Mouse (Mus musculus): ENCODE data around the gene Oaf.

The Oaf gene

DNA sequence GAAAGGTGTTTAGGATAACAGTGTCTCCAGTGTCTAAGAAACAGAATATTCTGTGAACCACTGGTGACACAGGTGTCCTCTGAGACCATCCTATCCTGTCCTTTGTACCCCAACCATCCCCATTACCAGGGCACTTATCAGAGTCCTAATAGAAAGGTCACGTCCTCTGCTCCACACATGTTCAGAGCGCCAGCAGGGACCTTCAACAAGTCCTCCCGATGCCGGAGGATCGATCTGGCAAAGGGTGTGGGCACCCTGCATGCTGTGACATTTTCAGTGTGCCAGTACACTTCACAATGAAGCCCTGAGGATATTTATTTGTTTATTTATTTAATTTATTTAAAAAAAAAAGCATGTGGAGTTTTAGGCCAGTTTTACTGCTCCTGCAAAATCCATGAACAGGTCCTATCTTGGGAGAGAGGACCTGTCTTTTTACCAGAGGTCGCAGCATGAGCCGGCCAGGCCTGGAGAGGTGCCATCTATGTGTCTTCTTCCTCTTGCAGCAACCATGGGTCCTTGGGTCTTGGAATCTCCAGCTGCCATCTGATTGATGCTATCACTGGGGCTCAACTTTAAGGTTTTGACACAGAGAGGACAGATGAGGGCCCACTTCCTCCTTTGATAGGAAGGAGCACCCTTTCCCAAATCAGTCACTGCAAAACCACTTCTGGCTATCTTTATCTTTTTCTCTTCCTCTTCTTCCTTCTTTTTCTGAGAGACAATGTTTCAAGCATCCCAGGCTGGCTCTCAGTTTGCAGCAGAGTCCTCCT is 6.3 kb upstream of the Oaf start:
- in situ Hi-C loops (cut with MboI; ENCODE audit: unreplicated experiment in 2 of 2) = no loop called here

DNA sequence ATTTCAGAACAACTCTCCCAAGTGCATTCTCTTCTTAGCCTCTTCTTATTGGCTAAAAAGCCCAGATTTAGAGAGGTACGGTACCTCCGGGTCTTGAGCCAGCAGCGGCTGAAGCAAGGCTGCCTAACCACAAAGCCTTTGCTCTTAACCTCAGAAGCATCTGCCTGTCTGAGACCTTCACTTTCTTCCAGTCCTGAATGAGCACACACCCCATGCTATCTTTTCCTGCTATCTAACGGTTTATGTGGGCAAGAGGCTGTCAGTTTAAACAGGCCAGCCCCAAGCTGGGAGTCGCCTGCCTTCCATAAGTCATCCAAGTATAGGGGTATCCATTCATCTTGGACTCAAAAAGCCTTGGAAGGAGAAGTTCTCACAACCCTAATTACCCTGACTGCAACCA is 2.7 kb upstream of the Oaf start:
- in situ Hi-C loops (cut with MboI; ENCODE audit: unreplicated experiment in 2 of 2) = no loop called here

DNA sequence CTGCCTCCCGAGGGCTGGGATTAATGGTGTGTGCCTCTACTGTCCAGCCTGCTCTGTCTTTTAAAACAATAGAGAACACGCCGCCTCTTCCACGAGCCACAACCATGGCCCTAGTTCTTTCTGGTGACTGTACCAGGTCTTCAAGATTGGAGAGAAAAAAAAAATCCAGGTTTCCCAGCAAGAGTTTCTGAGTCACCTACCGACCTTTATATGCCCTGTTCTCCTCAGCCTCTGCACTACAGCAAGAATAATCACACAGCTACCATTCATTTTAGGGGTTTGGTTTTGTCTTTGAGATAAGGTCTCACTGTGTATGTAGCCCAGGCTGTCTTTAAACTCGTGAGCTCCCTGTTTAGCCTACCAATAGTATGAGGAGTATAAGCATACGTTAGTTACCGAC is 2.3 kb upstream of the Oaf start:
- in situ Hi-C loops (cut with MboI; ENCODE audit: unreplicated experiment in 2 of 2) = no loop called here

DNA sequence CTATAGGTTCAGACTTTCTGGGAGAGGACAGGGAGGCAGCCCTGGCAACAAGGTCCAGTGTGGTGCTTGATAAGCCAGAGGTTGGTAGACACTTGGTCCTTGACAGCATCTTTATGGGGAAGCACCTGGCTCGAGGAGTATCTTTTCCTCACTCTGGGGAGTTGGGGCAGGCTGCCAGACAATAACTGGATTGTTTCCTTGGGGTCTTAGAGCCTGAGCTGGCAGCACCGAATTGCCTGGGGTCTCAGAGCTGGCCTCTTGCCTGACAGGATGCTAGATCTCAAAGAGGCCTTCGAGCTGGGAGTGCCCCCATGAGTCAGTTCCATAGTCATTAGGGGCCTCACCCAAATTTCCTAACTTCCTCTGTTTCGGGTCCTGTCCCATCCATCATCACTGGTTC is 1.6 kb upstream of the Oaf start:
- in situ Hi-C loops (cut with MboI; ENCODE audit: unreplicated experiment in 2 of 2) = no loop called here

DNA sequence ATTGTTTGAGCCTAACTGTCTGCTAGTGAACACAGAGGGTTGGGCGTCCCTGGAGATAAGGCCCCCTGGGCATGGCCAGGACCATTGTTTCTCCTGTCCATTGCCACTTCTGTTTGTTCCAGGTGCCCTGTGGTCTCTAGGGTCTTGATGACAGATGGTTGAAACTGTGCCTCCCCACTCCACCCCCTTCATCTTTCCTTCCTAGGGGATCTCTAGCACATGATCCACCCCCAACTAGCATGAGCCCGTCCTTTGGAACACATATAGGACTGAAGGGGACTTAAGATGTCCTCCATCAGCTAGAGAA is 836 bp upstream of the Oaf start:
- in situ Hi-C loops (cut with MboI; ENCODE audit: unreplicated experiment in 2 of 2) = no loop called here

DNA sequence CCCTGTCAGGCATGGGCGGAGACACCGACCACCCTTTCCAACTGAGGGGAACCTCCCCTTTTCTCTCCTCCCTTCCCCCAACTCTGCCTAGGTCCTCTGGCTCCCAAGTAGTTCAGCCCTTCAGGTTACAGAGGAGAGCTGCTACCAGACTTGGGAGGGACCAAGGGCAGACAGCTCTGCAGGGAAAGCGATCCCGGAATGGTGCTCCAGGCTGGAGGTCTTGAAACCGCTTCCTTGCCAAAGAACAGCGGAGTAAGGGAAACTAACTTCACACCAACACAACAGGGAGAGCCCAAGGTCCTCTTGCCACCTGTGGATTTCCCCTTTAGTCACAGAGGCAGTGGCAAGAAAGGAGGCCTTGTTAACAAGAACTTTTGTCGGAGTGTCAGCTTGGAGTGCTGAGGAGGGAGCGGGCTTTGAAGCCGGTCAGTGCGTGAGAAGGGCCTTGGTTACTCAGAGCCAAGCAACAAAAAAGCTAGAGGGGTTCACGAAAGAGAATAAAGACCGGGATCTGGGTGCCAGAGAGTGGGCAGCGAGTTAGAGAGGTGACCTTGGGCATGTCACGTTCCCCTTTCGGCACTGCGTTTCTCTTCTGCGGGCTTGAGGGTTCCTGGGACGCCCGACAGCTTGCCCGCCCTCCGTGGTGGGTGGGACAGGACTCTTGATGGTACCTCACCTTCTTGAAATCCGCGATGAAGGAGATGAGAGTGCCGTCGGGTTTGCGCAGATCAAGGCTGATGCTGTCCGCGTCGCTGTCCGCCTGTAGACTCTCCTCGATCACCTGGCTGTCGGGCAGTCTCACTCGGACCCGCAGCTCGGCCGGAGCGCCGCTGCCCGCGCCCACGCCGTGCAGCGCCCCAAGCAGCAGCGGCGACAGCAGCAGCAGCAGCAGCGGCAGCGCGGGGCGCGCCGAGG is 823 bp downstream of the Oaf start:
- in situ Hi-C loops (cut with MboI; ENCODE audit: unreplicated experiment in 2 of 2) = no loop called here

DNA sequence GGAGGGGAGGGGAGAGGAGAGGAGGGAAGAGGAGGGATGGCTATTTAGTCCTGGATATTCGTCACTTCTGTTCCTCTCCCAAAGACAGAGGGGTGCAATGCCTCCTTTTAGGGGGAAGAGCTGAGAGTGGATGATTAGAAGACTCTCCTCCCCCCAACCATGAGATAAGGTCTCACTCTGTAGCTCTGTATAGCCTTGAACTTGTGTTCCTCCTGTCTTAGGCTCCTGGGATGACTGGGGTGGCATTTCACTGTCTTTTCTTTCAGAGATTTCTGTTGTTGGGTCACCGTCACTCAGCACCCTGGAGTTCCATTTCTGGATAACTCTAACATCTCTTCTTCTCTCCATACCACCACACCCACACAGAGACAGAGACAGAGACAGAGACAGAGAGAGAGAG is 1.5 kb downstream of the Oaf start:
- in situ Hi-C loops (cut with MboI; ENCODE audit: unreplicated experiment in 2 of 2) = no loop called here

DNA sequence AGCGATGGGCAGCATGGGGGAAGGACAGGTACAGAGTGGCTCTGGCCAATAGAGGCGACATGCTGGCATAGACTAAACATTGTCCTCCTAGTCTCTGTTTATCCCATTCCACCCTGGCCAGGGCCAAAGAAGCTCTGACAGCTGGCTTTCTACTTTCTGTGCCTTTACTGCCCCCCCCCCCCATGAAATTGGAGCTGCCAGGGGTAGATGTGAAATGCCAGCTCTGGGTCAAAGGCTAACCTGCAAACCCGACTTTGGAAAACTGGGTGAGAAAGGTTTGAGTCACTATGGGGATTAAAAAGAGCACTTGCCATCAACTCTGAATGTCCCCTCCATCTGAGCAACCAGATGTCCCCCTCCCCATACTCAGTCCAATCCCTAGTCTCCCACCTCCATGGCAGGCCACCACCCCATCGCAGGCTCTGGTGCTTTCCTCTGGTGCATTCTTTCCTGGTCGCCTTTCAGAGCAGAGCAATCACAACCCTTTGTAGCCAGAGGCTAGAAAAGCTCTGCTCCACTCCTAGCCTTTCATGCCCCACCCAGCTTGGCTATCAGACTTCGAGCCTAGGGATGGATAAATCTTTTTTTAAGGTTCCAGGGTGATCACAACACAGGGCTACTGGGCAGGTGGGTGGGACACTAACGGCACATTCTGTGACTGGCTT is 2.5 kb downstream of the Oaf start:
- in situ Hi-C loops (cut with MboI; ENCODE audit: unreplicated experiment in 2 of 2) = no loop called here

DNA sequence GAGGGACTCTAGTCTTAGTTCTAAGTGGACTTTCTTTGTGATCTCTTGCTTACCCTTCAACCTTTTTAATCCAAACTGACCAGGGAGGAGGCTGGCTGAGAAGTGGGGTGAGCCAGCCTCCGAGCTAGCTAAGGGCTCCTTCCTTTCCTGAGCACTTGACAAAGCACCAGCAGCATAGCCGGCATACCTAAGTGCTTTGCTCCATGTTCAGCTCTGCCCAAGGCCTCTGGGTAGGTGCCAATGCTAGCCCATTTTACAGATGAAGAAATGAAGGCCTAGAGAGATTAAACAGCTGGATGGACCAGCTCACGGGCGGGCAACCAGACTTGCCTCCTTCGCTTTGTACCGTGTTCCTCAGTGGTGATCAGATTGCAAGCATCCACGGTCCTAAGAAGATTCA is 3.1 kb downstream of the Oaf start:
- in situ Hi-C loops (cut with MboI; ENCODE audit: unreplicated experiment in 2 of 2) = no loop called here

DNA sequence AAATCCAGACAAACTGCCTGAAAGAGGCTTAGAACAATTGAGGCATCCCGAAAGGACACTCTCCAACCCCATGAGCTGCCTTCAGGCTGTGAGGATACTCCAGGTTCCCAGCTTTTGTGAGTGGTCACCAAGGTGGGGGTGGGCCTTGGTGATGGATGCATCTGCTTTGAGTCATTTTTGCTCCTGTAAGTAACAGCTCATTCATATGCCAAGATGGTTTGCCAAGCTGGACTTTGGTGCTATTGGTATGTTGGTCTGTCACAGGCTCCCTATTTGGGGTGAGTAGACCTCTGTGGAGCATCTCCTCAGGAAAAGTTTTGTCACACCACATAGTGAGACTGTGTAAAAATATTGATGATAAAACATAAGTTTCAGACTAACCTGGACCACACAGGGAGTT is 3.6 kb downstream of the Oaf start:
- in situ Hi-C loops (cut with MboI; ENCODE audit: unreplicated experiment in 2 of 2) = no loop called here

DNA sequence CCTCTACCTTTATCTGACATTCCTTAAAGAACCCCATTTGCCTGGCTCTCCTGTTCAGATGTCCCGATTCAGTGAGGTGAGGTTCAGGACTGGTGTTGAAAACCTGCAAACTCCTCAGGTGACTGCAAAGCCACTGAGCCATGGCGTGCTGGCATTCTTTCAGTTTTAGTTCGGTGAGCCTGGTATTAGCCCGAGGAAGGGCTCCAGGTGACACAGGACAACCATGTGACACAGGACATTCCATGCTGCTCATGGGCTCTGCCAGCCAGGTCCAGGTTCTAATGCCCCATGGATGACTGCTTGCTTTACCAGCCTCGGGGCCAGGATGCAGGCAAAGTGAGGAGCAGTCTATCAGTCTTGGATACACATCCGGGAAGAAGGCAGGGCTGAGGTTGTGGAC is 4.4 kb downstream of the Oaf start:
- in situ Hi-C loops (cut with MboI; ENCODE audit: unreplicated experiment in 2 of 2) = no loop called here

DNA sequence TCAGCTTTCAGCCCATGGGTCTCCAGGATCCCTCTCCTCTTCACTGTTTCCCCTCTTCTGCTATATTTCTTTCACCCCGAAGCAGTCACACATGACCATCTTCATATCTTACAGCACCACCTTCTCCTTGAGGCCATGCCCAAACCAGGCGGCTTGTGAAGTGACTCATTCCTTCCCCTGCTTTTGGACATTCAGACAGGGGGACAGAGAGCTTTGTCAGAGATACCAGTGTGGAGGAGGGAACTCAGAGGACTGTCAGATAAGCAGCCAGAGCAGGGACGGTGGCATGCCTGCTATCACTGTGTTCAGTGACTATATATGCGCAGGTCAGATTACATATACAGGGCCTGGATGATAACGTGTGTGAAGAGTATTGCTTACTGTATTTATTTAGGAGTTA is 5.2 kb downstream of the Oaf start:
- in situ Hi-C loops (cut with MboI; ENCODE audit: unreplicated experiment in 2 of 2) = no loop called here

DNA sequence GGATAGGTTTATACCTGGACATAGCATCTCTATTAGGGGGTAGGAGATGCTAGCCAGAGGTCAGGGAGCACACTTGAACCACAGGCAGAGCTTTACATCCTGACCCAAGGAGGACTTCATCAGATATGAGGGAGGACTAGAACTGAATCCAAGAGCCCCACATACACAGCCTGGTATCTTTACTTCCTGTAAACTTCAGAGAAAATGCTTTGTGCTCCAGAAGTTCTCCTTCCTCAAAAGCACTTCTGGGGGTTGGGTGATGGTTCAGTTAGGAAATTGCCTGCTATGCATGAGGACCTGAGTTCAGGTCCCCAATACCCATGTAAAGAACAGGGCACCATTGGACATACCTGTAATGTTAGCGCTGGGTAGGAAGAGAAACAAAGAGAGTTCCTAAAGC is 6.2 kb downstream of the Oaf start:
- in situ Hi-C loops (cut with MboI; ENCODE audit: unreplicated experiment in 2 of 2) = no loop called here

DNA sequence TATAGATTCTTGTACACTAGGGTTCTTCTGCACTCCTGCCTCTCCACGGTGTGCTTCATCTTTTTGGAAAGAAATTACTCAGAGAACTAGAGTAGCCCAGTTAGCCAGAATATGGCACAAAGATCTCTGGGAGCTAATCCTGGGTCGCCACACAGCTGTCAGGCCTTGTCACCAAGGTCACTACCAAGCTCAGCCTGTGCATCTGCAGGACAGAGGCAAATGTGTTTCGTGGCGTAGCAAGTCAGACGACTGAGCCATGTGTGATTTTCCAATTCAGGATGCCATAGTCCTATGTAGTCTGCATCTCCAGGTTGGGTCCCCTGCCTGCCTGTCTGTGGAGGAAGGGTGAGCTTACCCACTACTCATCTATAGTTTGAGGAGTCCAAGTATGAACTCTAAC is 6.7 kb downstream of the Oaf start:
- in situ Hi-C loops (cut with MboI; ENCODE audit: unreplicated experiment in 2 of 2) = no loop called here

DNA sequence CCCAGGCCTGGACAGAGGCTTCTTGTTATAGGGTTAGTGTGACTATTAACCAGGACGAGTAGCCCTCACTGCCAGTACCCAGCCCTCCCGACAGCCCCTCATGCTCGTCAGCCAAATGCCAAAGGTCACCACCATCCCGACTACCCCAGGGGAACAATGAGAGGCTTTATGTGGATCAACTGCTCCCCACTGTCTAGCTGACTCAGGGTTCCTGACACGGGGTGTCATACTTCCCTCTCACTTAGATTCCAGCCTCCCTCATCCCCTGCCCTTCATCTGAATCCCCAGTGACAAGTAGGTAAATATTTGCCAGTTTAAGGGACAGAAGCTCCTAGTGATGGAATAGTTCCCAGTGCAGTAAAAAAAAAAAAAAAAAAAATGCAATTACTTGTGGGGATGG is 7.4 kb downstream of the Oaf start:
- in situ Hi-C loops (cut with MboI; ENCODE audit: unreplicated experiment in 2 of 2) = no loop called here

DNA sequence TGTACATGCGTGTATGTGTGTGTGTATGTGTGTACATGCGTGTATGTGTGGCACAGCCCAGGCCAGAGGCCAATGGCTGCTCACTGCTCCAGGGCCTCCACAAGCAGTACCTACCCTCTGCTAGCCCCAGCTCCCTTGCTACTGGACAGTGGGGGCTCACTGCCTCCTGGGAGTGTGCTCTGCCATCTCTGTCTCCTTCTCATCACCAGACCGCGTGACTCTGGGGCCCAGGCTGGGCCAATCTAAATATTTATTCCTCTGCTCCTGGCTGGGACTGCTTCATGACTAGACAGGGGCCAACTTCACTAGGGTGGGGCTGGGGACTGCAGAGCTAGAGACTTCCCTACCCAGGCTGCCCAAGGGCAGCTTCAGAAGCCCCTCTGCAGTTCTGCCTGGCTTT is 7.9 kb downstream of the Oaf start:
- in situ Hi-C loops (cut with MboI; ENCODE audit: unreplicated experiment in 2 of 2) = no loop called here

DNA sequence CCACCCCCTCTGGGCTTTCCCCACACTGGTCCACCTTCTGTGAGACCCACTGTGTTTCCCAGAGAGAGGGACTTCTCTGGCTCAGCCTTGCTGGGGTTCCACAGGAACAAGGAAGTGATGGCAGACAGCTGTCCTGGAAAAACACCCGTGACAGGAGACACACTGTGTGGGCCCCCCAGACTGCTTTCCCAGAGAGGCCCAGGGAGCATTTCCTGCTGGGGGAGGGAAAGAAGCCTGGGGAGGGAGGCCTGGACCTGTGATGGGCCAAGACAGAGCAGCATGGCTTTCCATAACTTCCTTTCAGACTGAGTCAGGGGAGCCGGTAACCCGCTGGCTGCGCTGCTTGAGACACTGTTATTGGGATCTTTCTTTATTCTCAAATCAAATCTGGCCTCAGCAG is 8.8 kb downstream of the Oaf start:
- in situ Hi-C loops (cut with MboI; ENCODE audit: unreplicated experiment in 2 of 2) = no loop called here

DNA sequence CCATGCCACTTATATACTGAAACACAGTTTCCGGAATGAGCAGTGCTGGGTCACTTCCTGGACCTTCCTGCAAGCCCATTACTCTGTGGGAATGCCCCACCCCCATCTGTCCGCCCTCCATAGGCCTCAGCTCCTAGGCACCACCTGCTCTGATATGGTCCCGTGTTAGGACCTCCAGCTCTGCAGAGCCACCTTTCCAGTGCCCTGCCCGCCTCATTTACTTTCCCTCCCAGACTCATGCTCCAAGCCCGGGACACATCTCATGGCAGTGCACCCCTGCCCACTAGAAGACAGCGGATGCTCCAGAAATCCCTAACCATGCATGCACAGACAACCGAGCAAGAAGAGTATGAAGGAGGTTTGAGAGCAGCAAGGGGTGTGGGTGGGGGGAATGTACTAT is 9.7 kb downstream of the Oaf start:
- in situ Hi-C loops (cut with MboI; ENCODE audit: unreplicated experiment in 2 of 2) = no loop called here

DNA sequence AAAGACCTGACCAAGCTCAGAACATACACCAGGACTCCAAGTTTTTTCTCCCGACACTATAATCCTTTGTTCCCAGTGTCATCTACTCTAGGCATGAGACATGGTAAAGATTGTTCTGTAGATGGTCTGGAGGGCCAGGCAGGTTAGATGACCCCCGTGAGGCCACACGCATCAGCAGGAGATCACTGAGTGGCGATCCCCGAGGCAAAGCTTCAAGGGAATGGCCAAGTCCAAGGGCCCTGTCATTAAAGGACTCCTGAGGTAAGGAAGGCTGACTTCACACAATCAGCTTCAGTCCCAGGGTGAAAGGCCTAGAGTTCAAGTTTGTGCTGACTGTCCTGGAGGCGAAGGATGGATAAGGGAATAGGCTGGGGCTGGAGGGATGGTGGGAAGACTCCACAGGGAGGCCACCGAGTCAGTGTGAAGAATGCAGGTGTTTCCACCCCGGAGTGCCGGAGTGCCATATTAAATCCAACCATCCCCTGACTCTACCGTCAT is 10.3 kb downstream of the Oaf start:
- in situ Hi-C loops (cut with MboI; ENCODE audit: unreplicated experiment in 2 of 2) = no loop called here

DNA sequence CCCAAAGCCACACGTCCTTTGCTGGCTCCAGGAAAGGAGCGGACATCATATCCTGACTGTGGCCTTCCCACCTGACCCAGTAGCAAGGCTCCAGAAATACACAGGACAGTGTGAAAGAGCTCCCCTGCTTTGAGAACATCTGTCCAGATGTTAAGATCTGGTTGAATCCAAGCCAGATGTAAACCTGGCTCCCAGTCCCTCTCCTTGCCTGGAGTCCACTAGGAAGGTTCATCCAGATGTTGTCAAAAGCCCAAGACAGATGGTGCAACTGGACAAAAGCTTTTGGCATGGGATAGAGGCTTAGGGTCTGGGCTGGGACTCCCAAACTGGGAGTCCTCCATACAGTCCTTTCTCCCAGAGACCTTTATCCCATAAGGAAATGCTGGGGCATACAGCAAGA is 11.0 kb downstream of the Oaf start:
- in situ Hi-C loops (cut with MboI; ENCODE audit: unreplicated experiment in 2 of 2) = no loop called here

DNA sequence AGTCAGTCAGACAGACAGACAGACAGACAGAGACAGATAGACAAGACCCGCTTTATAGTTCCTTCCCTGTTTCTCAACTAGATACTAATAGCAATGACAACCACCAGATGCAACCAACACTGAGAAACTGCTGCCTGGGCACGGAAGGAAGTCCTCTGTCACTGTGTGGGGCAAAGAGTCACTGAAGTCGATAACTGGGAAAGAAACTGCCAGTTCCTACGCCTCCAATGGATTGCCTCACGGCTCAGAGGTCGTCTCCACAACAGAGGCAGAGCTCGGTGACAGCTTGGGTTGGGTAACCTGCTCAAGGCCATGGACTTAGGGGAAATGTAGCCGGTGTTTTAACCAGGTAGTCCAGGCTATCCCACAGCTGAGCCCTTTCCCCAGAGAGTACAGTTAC is 12.1 kb downstream of the Oaf start:
- in situ Hi-C loops (cut with MboI; ENCODE audit: unreplicated experiment in 2 of 2) = no loop called here
